Mouse (Mus musculus) stomach, embryonic 16.5 days (tissue): ENCODE measurements around the gene Atf5. TPM values are rescaled to one million over a fixed set of nuclear protein-coding genes. Genes with fewer than 3 reads are reported as not detected.

Experiments
- ATAC-seq: fragments of 200-750 bp; cut with Nextera tagmentation; 2 replicates; pipeline ENCODE4 v1.8.0; 2017; ENCODE audit warnings: moderate number of reproducible peaks, moderate TSS enrichment; ENCODE audit not compliant: insufficient read depth, low FRiP score
- H3K27ac ChIP-seq: fragments of 300-500 bp; sonication (generic); 2 replicates; pipeline ENCODE4 v1.5.1; 2014; ENCODE audit warnings: low read length
- H3K27me3 ChIP-seq: fragments of 300-500 bp; sonication (generic); 2 replicates; pipeline ENCODE4 v1.6.1; 2014; ENCODE audit warnings: low read length, control low read depth, mixed read lengths; ENCODE audit not compliant: control insufficient read depth, insufficient read depth
- H3K36me3 ChIP-seq: fragments of 300-500 bp; sonication (generic); 2 replicates; pipeline ENCODE4 v1.6.1; 2014; ENCODE audit warnings: low read length; ENCODE audit not compliant: control insufficient read depth, insufficient read depth
- H3K4me1 ChIP-seq: fragments of 300-500 bp; sonication (generic); 2 replicates; pipeline ENCODE4 v1.6.1; 2014; ENCODE audit warnings: low read length, control low read depth, mixed read lengths; ENCODE audit not compliant: control insufficient read depth, insufficient read depth
- H3K4me2 ChIP-seq: fragments of 300-500 bp; sonication (generic); 2 replicates; pipeline ENCODE4 v1.6.1; 2014; ENCODE audit warnings: low read depth, low read length, mixed read lengths
- H3K4me3 ChIP-seq: fragments of 300-500 bp; sonication (generic); replicated peaks from 2 replicates; pipeline ENCODE4 v1.5.1; 2014; ENCODE audit warnings: mild to moderate bottlenecking, low read length
- H3K9ac ChIP-seq: fragments of 300-500 bp; sonication (generic); 2 replicates; pipeline ENCODE4 v1.6.1; 2014; ENCODE audit warnings: low read length
- H3K9me3 ChIP-seq: fragments of 300-500 bp; sonication (generic); replicated peaks from 2 replicates; pipeline ENCODE4 v1.6.1; 2016; ENCODE audit warnings: low read length, control low read depth; ENCODE audit not compliant: control insufficient read depth
- WGBS: fragments of 180-500 bp; shearing (Covaris S2); extraction: QIAGEN DNeasy Blood & Tissue Kit; methylation state at CpG from one replicate; pipeline ENCODE4 v1.1.7; 2014; 5-methylcytosine and 5-hydroxymethylcytosine counted together
- polyA plus RNA-seq: library from polyadenylated mRNA; unstranded; fragments of >200 nt; fragmentation: Nextera tagmentation; extraction: Ambion mirVana; gene quantifications from 2 replicates; pipeline ENCODE4 v1.2.1, GENCODE M21; 2015

The Atf5 gene
- polyA plus RNA-seq, 1 experiment from 2014 or later: 4.6 TPM

DNA sequence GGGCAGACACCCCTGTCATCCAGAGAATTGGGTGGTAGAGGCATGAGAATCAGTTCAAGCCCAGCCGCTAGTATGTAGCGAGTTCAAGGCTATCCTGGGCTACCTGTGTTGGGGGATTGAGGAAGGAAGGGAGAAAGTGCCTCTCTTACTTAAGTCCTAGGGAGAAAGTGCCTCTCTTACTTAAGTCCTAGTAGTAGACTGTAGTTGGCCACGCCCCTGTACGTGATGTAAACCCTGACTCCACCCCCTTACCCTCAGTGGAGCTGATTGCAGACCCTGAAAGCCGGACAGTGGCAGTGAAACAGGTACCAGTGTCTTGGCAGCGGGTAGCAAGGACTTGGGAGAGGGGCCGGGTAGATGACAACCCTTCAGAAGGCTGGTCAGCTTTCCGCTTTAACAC, 41.4 kb upstream of the Atf5 start:
- H3K9ac ChIP-seq: peak overlapping the region; percentile 95
- peak overlapping the region; percentile 95; the same call in 1 of the 2 replicates for H3K27ac ChIP-seq
- H3K4me2 ChIP-seq: peak overlapping the region; percentile 92
- peak overlapping the region; percentile 84 for H3K4me3 ChIP-seq
- no peaks in the 10 kb centered on the region for H3K9me3 ChIP-seq
- H3K36me3 ChIP-seq: peaks cover 9% of the 10 kb centered on the region
- H3K4me1 ChIP-seq: peaks cover 48% of the 10 kb centered on the region
- H3K27me3 ChIP-seq: no peaks in the 10 kb centered on the region
- no peak for ATAC-seq
- 26% methylated on average over 8 of the region's 8 CpGs for whole genome bisulfite sequencing

DNA sequence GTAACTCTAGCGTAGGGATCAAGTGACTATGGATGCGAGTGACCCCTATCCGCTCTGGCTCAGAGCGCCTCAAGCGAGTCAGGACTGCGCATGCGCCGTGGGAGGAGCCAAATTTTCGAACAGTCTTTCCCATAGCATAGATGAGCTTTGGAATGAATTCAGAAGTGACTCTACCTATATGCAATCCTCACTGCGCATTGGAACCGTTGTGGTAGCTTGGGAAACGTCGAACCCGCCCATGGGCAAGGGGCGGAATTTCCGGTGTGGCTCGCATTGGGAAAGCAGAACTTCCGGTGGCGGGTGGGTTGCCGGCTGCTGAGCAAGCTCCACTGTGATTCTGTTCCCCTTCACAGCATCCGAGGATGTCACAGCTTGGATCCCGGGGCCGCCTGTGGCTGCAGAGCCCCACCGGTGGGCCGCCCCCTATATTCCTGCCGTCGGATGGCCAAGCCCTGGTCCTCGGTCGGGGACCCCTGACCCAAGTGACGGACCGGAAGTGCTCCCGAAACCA, 40.6 kb upstream of the Atf5 start, which contains the start of gene Pnkp:
Gene Pnkp, plus strand, starts transcription at position 98 of the 511 bp plus-strand sequence.
- peaks cover 2% of the 10 kb centered on the region; the same call in 1 of the 2 replicates for H3K36me3 ChIP-seq
- H3K4me1 ChIP-seq: peaks cover 48% of the 10 kb centered on the region
- peak within 1 kb of the TSS; percentile 95 for H3K9ac ChIP-seq
- ATAC-seq: peak; percentile 41; the same call in 1 of the 2 replicates
- no peaks in the 10 kb centered on the region for H3K9me3 ChIP-seq
- H3K4me3 ChIP-seq: peak within 1 kb of the TSS; percentile 84
- H3K27me3 ChIP-seq: no peaks in the 10 kb centered on the region
- H3K4me2 ChIP-seq: peak within 1 kb of the TSS; percentile 92
- peak within 1 kb of the TSS; percentile 95 for H3K27ac ChIP-seq
- WGBS: under 1% methylated on average over 32 of the region's 32 CpGs

DNA sequence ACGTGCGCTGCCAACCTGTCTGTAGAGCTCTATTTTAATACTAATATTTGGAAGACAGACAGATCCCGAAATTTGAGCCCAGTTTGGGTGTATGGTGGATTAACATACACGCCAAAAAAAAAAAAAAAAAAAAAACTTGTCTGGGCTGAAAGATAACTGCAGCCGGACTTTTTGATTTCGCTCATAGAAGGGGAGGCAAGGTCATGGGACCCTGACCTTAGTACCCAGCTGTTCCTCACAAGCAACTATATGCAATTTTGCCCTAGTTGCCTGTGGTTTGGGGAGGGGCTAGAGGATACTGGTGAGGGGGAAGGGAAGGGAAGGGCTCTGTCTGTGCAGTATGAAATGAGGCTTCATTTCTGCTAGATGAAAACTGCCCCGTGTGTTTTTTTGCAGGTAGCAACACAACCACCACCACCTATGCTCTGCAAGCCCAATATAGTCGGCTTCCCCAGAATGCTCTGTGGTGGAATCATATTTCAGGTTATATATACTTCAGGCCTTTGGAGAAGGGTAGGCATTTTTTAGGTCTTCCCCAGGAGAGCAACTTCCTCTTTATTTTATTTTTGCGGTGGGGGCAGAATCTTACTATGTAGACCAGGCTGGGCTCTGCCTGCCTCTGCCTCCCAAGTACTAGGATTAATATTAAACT, 39.9 kb upstream of the Atf5 start:
- H3K4me3 ChIP-seq: peak overlapping the region; percentile 84
- H3K4me2 ChIP-seq: peak overlapping the region; percentile 92
- peak overlapping the region; percentile 95; the same call in 1 of the 2 replicates for H3K9ac ChIP-seq
- WGBS: 58% methylated on average over 9 of the region's 9 CpGs
- H3K27me3 ChIP-seq: no peaks in the 10 kb centered on the region
- H3K9me3 ChIP-seq: no peaks in the 10 kb centered on the region
- H3K36me3 ChIP-seq: no peaks in the 10 kb centered on the region
- H3K27ac ChIP-seq: peak overlapping the region; percentile 95
- no peak for ATAC-seq
- H3K4me1 ChIP-seq: peaks cover 48% of the 10 kb centered on the region

DNA sequence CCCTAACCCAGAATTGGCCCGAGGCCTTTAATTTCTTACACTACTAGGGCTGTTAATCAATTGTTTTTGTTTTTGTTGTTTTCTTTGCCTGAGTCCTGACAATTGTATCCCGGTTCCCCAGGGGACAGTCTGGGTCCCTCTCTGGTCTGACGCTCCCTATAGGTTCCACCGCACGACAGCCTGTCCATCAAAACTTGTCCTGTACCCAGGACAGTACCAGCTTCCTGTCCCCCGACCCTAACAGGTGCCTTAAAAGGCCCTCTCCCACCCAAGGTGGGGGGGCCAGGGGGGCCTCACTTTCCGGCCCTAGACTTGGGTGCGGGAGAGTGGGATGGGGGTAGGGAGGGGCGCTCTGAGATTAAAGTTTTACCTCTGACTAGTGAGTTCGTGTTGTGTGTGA, 38.6 kb upstream of the Atf5 start:
- WGBS: 43% methylated on average over 10 of the region's 10 CpGs
- Histone ChIP-seq H3K27ac (peak overlapping the region; percentile 98), H3K36me3 (no peaks in the 10 kb centered on the region), H3K27me3 (no peaks in the 10 kb centered on the region), H3K9me3 (no peaks in the 10 kb centered on the region), H3K9ac (peak overlapping the region; percentile 77), H3K4me3 (peak overlapping the region; percentile 63), H3K4me2 (peak overlapping the region; percentile 93), H3K4me1 (peaks cover 51% of the 10 kb centered on the region)
- peak; percentile 2; the same call in 1 of the 2 replicates for ATAC-seq

DNA sequence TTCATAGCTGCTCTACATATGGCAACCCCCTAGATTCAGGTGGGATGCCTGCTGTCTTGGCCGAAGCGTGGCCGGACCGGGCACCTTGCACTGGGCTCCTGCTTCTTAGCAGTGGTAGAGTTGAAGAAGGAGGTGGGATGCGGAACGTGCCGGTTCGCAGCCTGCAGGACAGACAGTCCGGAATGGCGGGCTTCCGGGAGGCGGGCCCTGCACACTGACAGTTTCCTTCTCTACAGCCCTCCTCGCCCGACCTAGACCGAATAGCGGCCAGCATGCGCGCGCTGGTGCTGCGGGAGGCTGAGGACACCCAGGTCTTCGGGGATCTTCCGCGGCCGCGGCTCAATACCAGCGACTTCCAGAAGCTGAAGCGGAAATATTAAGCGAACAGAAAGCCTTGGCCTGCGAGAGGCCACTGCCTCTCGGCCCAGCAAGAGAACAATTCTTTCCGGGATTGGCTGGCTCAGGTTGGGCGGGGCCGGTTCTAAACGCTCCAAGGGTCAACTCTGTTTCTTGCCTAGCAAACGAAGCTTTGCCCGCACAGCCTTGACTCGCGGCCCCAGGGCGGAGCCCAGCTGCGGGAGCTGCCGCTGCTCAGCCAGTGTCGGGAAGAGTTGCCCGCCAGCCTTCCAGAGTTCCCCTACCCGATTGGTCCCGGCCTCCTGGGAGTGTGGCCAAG, 38.0 kb upstream of the Atf5 start:
- peak overlapping the region; percentile 63 for H3K4me3 ChIP-seq
- peak overlapping the region; percentile 98 for H3K27ac ChIP-seq
- ATAC-seq: peak; percentile 76
- H3K4me2 ChIP-seq: peak overlapping the region; percentile 93
- peaks cover 51% of the 10 kb centered on the region for H3K4me1 ChIP-seq
- no peaks in the 10 kb centered on the region for H3K27me3 ChIP-seq
- whole genome bisulfite sequencing: under 1% methylated on average over 45 of the region's 45 CpGs
- H3K9ac ChIP-seq: peak overlapping the region; percentile 77
- H3K36me3 ChIP-seq: no peaks in the 10 kb centered on the region
- no peaks in the 10 kb centered on the region for H3K9me3 ChIP-seq

- ATAC-seq: no peak
- Histone ChIP-seq H3K9me3 (no peaks in the 10 kb centered on the region), H3K4me3 (peak overlapping the region; percentile 63), H3K9ac (peak overlapping the region; percentile 77), H3K4me1 (peaks cover 51% of the 10 kb centered on the region), H3K36me3 (no peaks in the 10 kb centered on the region), H3K4me2 (peak overlapping the region; percentile 93), H3K27me3 (no peaks in the 10 kb centered on the region), H3K27ac (peak overlapping the region; percentile 98)
- 26% methylated on average over 26 of the region's 26 CpGs for WGBS
These were observed 37.3 kb upstream of the Atf5 start for GRCm38 (mm10) chr7:44853596-44854355.

GRCm38 (mm10) chr7:44853065-44853464, 36.6 kb upstream of the Atf5 start:
- 90% methylated on average over 2 of the region's 2 CpGs for WGBS
- Histone ChIP-seq H3K4me2 (no peak overlapping the region), H3K27me3 (no peaks in the 10 kb centered on the region), H3K27ac (no peak overlapping the region), H3K4me3 (no peak overlapping the region), H3K9ac (0 out of 2 replicates have a peak overlapping the region, but pooled peaks have one; percentile 20), H3K4me1 (peaks cover 49% of the 10 kb centered on the region), H3K9me3 (no peaks in the 10 kb centered on the region), H3K36me3 (no peaks in the 10 kb centered on the region)
- ATAC-seq: no peak

GRCm38 (mm10) chr7:44852259-44853027, 36.0 kb upstream of the Atf5 start:
- H3K4me1 ChIP-seq: peaks cover 50% of the 10 kb centered on the region
- no peaks in the 10 kb centered on the region for H3K27me3 ChIP-seq
- no peaks in the 10 kb centered on the region for H3K36me3 ChIP-seq
- no peaks in the 10 kb centered on the region for H3K9me3 ChIP-seq
- no peak for ATAC-seq
- 88% methylated on average over 36 of the region's 36 CpGs for WGBS
- 0 out of 2 replicates have a peak overlapping the region, but pooled peaks have one; percentile 20 for H3K9ac ChIP-seq
- H3K4me2 ChIP-seq: no peak overlapping the region
- H3K4me3 ChIP-seq: no peak overlapping the region
- no peak overlapping the region for H3K27ac ChIP-seq
